Mouse (Mus musculus): Measurements from ENCODE around the gene Pttg1ip. TPM values are rescaled to one million over a fixed set of nuclear protein-coding genes. Genes with fewer than 3 reads are reported as not detected.

Pttg1ip gene
- total RNA-seq, 2 experiments from 2014 or later: 58.8 to 78.0 TPM

GRCm38 (mm10) chr10:77629163-77629562, 47.6 kb downstream of the Pttg1ip start:
- no peak for ATAC-seq (replicated peaks; ENCODE audit: low FRiP score, poor library complexity, severe bottlenecking)

- ATAC-seq (replicated peaks; ENCODE audit: low FRiP score, poor library complexity, severe bottlenecking): no peak
Observed at GRCm38 (mm10) chr10:77629970-77630369, 48.5 kb downstream of the Pttg1ip start.

GRCm38 (mm10) chr10:77634016-77634415, 52.5 kb downstream of the Pttg1ip start:
- no peak for ATAC-seq (replicated peaks; ENCODE audit: low FRiP score, poor library complexity, severe bottlenecking)

GRCm38 (mm10) chr10:77634452-77635231, 53.1 kb downstream of the Pttg1ip start:
- no peak for ATAC-seq (replicated peaks; ENCODE audit: low FRiP score, poor library complexity, severe bottlenecking)

- no peak for ATAC-seq (replicated peaks; ENCODE audit: low FRiP score, poor library complexity, severe bottlenecking)
Observed at GRCm38 (mm10) chr10:77636234-77636922, 54.9 kb downstream of the Pttg1ip start.

GRCm38 (mm10) chr10:77638956-77639355, 57.4 kb downstream of the Pttg1ip start:
- no peak for ATAC-seq (replicated peaks; ENCODE audit: low FRiP score, poor library complexity, severe bottlenecking)

GRCm38 (mm10) chr10:77643160-77643559, 61.6 kb downstream of the Pttg1ip start:
- no peak for ATAC-seq (replicated peaks; ENCODE audit: low FRiP score, poor library complexity, severe bottlenecking)

GRCm38 (mm10) chr10:77645571-77645970, 64.1 kb downstream of the Pttg1ip start:
- ATAC-seq (replicated peaks; ENCODE audit: low FRiP score, poor library complexity, severe bottlenecking): no peak

GRCm38 (mm10) chr10:77647461-77647860, 65.9 kb downstream of the Pttg1ip start:
- no peak for ATAC-seq (replicated peaks; ENCODE audit: low FRiP score, poor library complexity, severe bottlenecking)

GRCm38 (mm10) chr10:77647901-77648300, 66.4 kb downstream of the Pttg1ip start:
- ATAC-seq (replicated peaks; ENCODE audit: low FRiP score, poor library complexity, severe bottlenecking): no peak

Other genes starting within 250 kb of the Pttg1ip start
- gene Adarb1, start 163.4 kb upstream of the Pttg1ip start, total RNA-seq (2015; ENCODE audit: low replicate concordance): not detected in 2 replicates
- gene Adarb1, start 163.4 kb upstream of the Pttg1ip start, total RNA-seq (2017; ENCODE audit: low replicate concordance): not detected in 2 replicates
- gene Fam207a, start 65.9 kb upstream of the Pttg1ip start, total RNA-seq (2015; ENCODE audit: low replicate concordance): 4.2 and 6.5 TPM in 2 replicates
- gene Fam207a, start 65.9 kb upstream of the Pttg1ip start, total RNA-seq (2017; ENCODE audit: low replicate concordance): 7.1 and 12.4 TPM in 2 replicates
- gene Itgb2, start 51.5 kb upstream of the Pttg1ip start, total RNA-seq (2015; ENCODE audit: low replicate concordance): 74.2 and 79.6 TPM in 2 replicates
- gene Itgb2, start 51.5 kb upstream of the Pttg1ip start, total RNA-seq (2017; ENCODE audit: low replicate concordance): 51.4 and 55.8 TPM in 2 replicates
- 6.3 and 20.2 TPM in 2 replicates for gene Sumo3, start 24.4 kb downstream of the Pttg1ip start, total RNA-seq (2015; ENCODE audit: low replicate concordance)
- gene Sumo3, start 24.4 kb downstream of the Pttg1ip start, total RNA-seq (2017; ENCODE audit: low replicate concordance): 30.7 and 32.1 TPM in 2 replicates
- not detected in 2 replicates for gene Gm49325, start 24.5 kb downstream of the Pttg1ip start, total RNA-seq (2015; ENCODE audit: low replicate concordance)
- gene Gm49325, start 24.5 kb downstream of the Pttg1ip start, total RNA-seq (2017; ENCODE audit: low replicate concordance): not detected in 2 replicates
- 6.1 and 7.5 TPM in 2 replicates for gene Ube2g2, start 40.6 kb downstream of the Pttg1ip start, total RNA-seq (2015; ENCODE audit: low replicate concordance)
- gene Ube2g2, start 40.6 kb downstream of the Pttg1ip start, total RNA-seq (2017; ENCODE audit: low replicate concordance): 10.5 and 14.4 TPM in 2 replicates
- gene Tspear, start 104.8 kb downstream of the Pttg1ip start, total RNA-seq (2015; ENCODE audit: low replicate concordance): not detected in 2 replicates
- not detected in 2 replicates for gene Tspear, start 104.8 kb downstream of the Pttg1ip start, total RNA-seq (2017; ENCODE audit: low replicate concordance)
- not detected in 2 replicates for gene Gm19402, start 109.0 kb downstream of the Pttg1ip start, total RNA-seq (2015; ENCODE audit: low replicate concordance)
- not detected in 2 replicates for gene Gm19402, start 109.0 kb downstream of the Pttg1ip start, total RNA-seq (2017; ENCODE audit: low replicate concordance)
- not detected in 2 replicates for gene Gm9508, start 115.5 kb downstream of the Pttg1ip start, total RNA-seq (2015; ENCODE audit: low replicate concordance)
- not detected in 2 replicates for gene Gm9508, start 115.5 kb downstream of the Pttg1ip start, total RNA-seq (2017; ENCODE audit: low replicate concordance)
- not detected in 2 replicates for gene Gm10272, start 124.9 kb downstream of the Pttg1ip start, total RNA-seq (2015; ENCODE audit: low replicate concordance)
- not detected in 2 replicates for gene Gm10272, start 124.9 kb downstream of the Pttg1ip start, total RNA-seq (2017; ENCODE audit: low replicate concordance)
- gene Gm10024, start 129.7 kb downstream of the Pttg1ip start, total RNA-seq (2015; ENCODE audit: low replicate concordance): not detected in 2 replicates
- not detected in 2 replicates for gene Gm10024, start 129.7 kb downstream of the Pttg1ip start, total RNA-seq (2017; ENCODE audit: low replicate concordance)
- not detected in 2 replicates for gene Gm10142, start 134.1 kb downstream of the Pttg1ip start, total RNA-seq (2015; ENCODE audit: low replicate concordance)
- gene Gm10142, start 134.1 kb downstream of the Pttg1ip start, total RNA-seq (2017; ENCODE audit: low replicate concordance): not detected in 2 replicates
- not detected in 2 replicates for gene Krtap12-1, start 138.9 kb downstream of the Pttg1ip start, total RNA-seq (2015; ENCODE audit: low replicate concordance)
- gene Krtap12-1, start 138.9 kb downstream of the Pttg1ip start, total RNA-seq (2017; ENCODE audit: low replicate concordance): not detected in 2 replicates
- not detected in 2 replicates for gene Gm10100, start 144.8 kb downstream of the Pttg1ip start, total RNA-seq (2015; ENCODE audit: low replicate concordance)
- not detected in 2 replicates for gene Gm10100, start 144.8 kb downstream of the Pttg1ip start, total RNA-seq (2017; ENCODE audit: low replicate concordance)
- not detected in 2 replicates for gene Gm18596, start 160.9 kb downstream of the Pttg1ip start, total RNA-seq (2015; ENCODE audit: low replicate concordance)
- not detected in 2 replicates for gene Gm18596, start 160.9 kb downstream of the Pttg1ip start, total RNA-seq (2017; ENCODE audit: low replicate concordance)
- not detected in 2 replicates for gene Gm9736, start 169.6 kb downstream of the Pttg1ip start, total RNA-seq (2015; ENCODE audit: low replicate concordance)
- not detected in 2 replicates for gene Gm9736, start 169.6 kb downstream of the Pttg1ip start, total RNA-seq (2017; ENCODE audit: low replicate concordance)
- not detected in 2 replicates for gene Gm3233, start 178.0 kb downstream of the Pttg1ip start, total RNA-seq (2015; ENCODE audit: low replicate concordance)
- not detected in 2 replicates for gene Gm3233, start 178.0 kb downstream of the Pttg1ip start, total RNA-seq (2017; ENCODE audit: low replicate concordance)
- gene Gm3238, start 189.6 kb downstream of the Pttg1ip start, total RNA-seq (2015; ENCODE audit: low replicate concordance): not detected in 2 replicates
- gene Gm3238, start 189.6 kb downstream of the Pttg1ip start, total RNA-seq (2017; ENCODE audit: low replicate concordance): not detected in 2 replicates
- gene Gm7138, start 195.2 kb downstream of the Pttg1ip start, total RNA-seq (2015; ENCODE audit: low replicate concordance): not detected in 2 replicates
- not detected in 2 replicates for gene Gm7138, start 195.2 kb downstream of the Pttg1ip start, total RNA-seq (2017; ENCODE audit: low replicate concordance)
- not detected in 2 replicates for gene Gm3250, start 200.8 kb downstream of the Pttg1ip start, total RNA-seq (2015; ENCODE audit: low replicate concordance)
- gene Gm3250, start 200.8 kb downstream of the Pttg1ip start, total RNA-seq (2017; ENCODE audit: low replicate concordance): not detected in 2 replicates
- not detected in 2 replicates for gene Gm7137, start 206.5 kb downstream of the Pttg1ip start, total RNA-seq (2015; ENCODE audit: low replicate concordance)
- gene Gm7137, start 206.5 kb downstream of the Pttg1ip start, total RNA-seq (2017; ENCODE audit: low replicate concordance): not detected in 2 replicates
- not detected in 2 replicates for gene Gm9639, start 213.4 kb downstream of the Pttg1ip start, total RNA-seq (2015; ENCODE audit: low replicate concordance)
- gene Gm9639, start 213.4 kb downstream of the Pttg1ip start, total RNA-seq (2017; ENCODE audit: low replicate concordance): not detected in 2 replicates
- gene Gm19668, start 217.4 kb downstream of the Pttg1ip start, total RNA-seq (2015; ENCODE audit: low replicate concordance): not detected in 2 replicates
- gene Gm19668, start 217.4 kb downstream of the Pttg1ip start, total RNA-seq (2017; ENCODE audit: low replicate concordance): not detected in 2 replicates
- not detected in 2 replicates for gene Gm9507, start 230.1 kb downstream of the Pttg1ip start, total RNA-seq (2015; ENCODE audit: low replicate concordance)
- not detected in 2 replicates for gene Gm9507, start 230.1 kb downstream of the Pttg1ip start, total RNA-seq (2017; ENCODE audit: low replicate concordance)
- not detected in 2 replicates for gene Gm2696, start 233.0 kb downstream of the Pttg1ip start, total RNA-seq (2015; ENCODE audit: low replicate concordance)
- not detected in 2 replicates for gene Gm2696, start 233.0 kb downstream of the Pttg1ip start, total RNA-seq (2017; ENCODE audit: low replicate concordance)
- gene Krtap10-4, start 245.4 kb downstream of the Pttg1ip start, total RNA-seq (2015; ENCODE audit: low replicate concordance): not detected in 2 replicates
- gene Krtap10-4, start 245.4 kb downstream of the Pttg1ip start, total RNA-seq (2017; ENCODE audit: low replicate concordance): not detected in 2 replicates